Mouse (Mus musculus) hindbrain, postnatal 0 days (tissue): ENCODE results near the gene Zfp536. TPM values are rescaled to one million over a fixed set of nuclear protein-coding genes. Genes with fewer than 3 reads are reported as not detected.

Experiments used
- ATAC-seq: fragments of 200-750 bp; cut with Nextera tagmentation; 2 replicates; pipeline ENCODE4 v1.8.0; 2017; ENCODE audit warnings: mild to moderate bottlenecking, moderate TSS enrichment, moderate library complexity
- DNase-seq: peaks from one replicate; pipeline ENCODE4 v3.0.0-alpha.2; 2015; ENCODE audit warnings: low spot score
- H3K27ac ChIP-seq: fragments of 300-500 bp; sonication (generic); 2 replicates; pipeline ENCODE4 v1.5.1; 2014; ENCODE audit warnings: mild to moderate bottlenecking
- H3K27me3 ChIP-seq: fragments of 300-500 bp; sonication (generic); 2 replicates; pipeline ENCODE4 v1.6.1; 2014; ENCODE audit warnings: low read length, mixed read lengths; ENCODE audit not compliant: insufficient read depth
- H3K36me3 ChIP-seq: fragments of 300-500 bp; sonication (generic); 2 replicates; pipeline ENCODE4 v1.6.1; 2014; ENCODE audit warnings: low read length, mixed read lengths; ENCODE audit not compliant: insufficient read depth
- H3K4me1 ChIP-seq: fragments of 300-500 bp; sonication (generic); 2 replicates; pipeline ENCODE4 v1.6.1; 2014; ENCODE audit warnings: antibody characterized with exemption, low read length, mixed read lengths; ENCODE audit not compliant: insufficient read depth
- H3K4me2 ChIP-seq: fragments of 300-500 bp; sonication (generic); 2 replicates; pipeline ENCODE4 v1.6.1; 2014; ENCODE audit warnings: low read depth, mild to moderate bottlenecking, low read length, moderate library complexity, mixed read lengths
- H3K4me3 ChIP-seq: fragments of 300-500 bp; sonication (generic); 2 replicates; pipeline ENCODE4 v1.5.1; 2014; ENCODE audit warnings: low read length
- H3K9ac ChIP-seq: fragments of 300-500 bp; sonication (generic); replicated peaks from 2 replicates; pipeline ENCODE4 v1.6.1; 2014; ENCODE audit warnings: mild to moderate bottlenecking, low read length, moderate library complexity, mixed read lengths
- H3K9me3 ChIP-seq: fragments of 300-500 bp; sonication (generic); 2 replicates; pipeline ENCODE4 v1.6.1; 2016; ENCODE audit warnings: low read length, mixed read lengths
- CTCF ChIP-seq: IDR thresholded peaks from 2 replicates; pipeline ENCODE4 v1.5.1; 2016; ENCODE audit warnings: antibody characterized with exemption, control low read depth, low read depth
- WGBS: fragments of 180-500 bp; shearing (Covaris S2); extraction: QIAGEN DNeasy Blood & Tissue Kit; methylation state at CpG from one replicate; pipeline ENCODE4 v1.1.7; 2014; 5-methylcytosine and 5-hydroxymethylcytosine counted together
- polyA plus RNA-seq: library from polyadenylated mRNA; unstranded; fragments of >200 nt; fragmentation: Nextera tagmentation; extraction: Ambion mirVana; gene quantifications from 2 replicates; pipeline ENCODE4 v1.2.1, GENCODE M21; 2015
- total RNA-seq: library from RNA; depleted of rRNA; stranded (reverse); fragments of >200 nt; gene quantifications from 2 replicates; pipeline ENCODE4 v1.2.3, GENCODE M21; 2014

The Zfp536 gene
- total and polyA plus RNA-seq, 2 experiments from 2014 or later = 32.6 to 74.1 TPM

DNA sequence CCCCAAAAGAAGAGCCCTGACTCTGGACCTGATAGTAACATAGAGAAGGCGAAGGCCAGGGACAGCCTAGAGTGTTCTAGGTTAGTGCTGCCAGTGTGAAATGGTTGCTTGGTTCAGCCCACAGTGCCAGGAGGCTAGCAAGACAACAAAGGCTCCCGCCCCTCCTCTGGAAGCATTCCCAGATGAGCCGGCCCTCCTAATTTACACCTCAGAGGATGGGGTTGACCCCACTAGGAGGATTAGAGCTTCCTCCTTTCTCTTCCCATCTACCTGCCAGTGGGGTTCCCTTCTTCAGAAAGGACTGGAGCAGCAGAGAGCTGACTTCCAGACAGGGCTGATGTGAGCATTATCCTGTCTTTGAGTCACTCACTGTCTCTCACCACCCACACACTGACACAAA lies 219.8 kb downstream of the Zfp536 start:
- no peak overlapping the region for H3K4me3 ChIP-seq
- H3K4me1 ChIP-seq = no peaks in the 10 kb centered on the region
- no peaks in the 10 kb centered on the region for H3K27me3 ChIP-seq
- ATAC-seq = no peak
- WGBS = 32% methylated on average over 3 of the region's 3 CpGs
- H3K36me3 ChIP-seq = no peaks in the 10 kb centered on the region
- H3K27ac ChIP-seq = no peak overlapping the region
- DNase-seq = peak; percentile 28
- no peaks in the 10 kb centered on the region for H3K9me3 ChIP-seq
- H3K4me2 ChIP-seq = no peak overlapping the region
- no peak overlapping the region for H3K9ac ChIP-seq
- TF ChIP-seq CTCF = no peak

DNA sequence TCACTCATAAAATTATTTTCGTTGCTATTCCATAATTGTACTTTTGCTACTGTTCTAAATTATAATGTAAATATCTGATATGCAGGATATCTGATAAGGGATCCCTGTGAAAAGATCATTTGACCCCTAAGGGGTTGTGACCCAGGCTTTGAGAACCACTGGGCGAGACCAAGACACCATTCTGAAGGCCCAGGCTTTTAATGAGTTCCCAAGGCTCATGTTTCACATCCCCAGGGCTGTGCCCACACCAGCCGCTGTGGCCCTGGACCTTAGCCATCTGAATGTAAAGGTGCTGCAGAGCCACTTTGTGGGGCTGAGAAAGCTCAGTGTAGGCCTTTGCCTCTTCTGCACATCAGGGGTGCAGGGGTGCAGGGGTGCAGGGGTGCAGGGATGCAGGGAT lies 221.1 kb downstream of the Zfp536 start:
- WGBS = 75% methylated on average over 3 of the region's 3 CpGs
- Histone ChIP-seq H3K4me2 (no peak overlapping the region), H3K36me3 (no peaks in the 10 kb centered on the region), H3K4me1 (no peaks in the 10 kb centered on the region), H3K27ac (no peak overlapping the region), H3K4me3 (no peak overlapping the region), H3K9me3 (no peaks in the 10 kb centered on the region), H3K27me3 (no peaks in the 10 kb centered on the region), H3K9ac (no peak overlapping the region)
- no peak for TF ChIP-seq CTCF
- DNase-seq (no peak), ATAC-seq (no peak)

DNA sequence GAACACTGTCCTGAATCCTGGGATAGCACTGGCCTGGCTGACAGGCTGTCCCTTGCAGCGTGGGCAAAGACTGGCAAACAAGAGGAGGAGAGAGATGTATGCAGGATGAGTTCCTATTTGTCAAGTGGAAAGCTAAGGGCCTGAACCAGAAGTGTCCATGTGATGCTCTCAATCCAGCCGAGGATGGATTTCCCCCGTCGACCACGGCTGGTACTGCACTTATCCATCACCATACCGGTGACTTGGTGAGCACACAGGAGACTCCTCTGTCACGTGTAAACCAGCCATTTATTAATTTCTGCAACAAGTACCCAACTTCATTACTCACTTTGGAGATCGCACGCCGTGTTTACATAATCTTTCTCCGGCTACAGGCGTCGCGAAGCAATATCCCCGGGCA lies 224.6 kb downstream of the Zfp536 start:
- no peak overlapping the region for H3K4me2 ChIP-seq
- TF ChIP-seq CTCF = peak; percentile 55
- WGBS = 57% methylated on average over 15 of the region's 15 CpGs
- H3K4me1 ChIP-seq = no peaks in the 10 kb centered on the region
- no peaks in the 10 kb centered on the region for H3K36me3 ChIP-seq
- no peak overlapping the region for H3K9ac ChIP-seq
- DNase-seq (peak; percentile 27), ATAC-seq (peak; percentile 69)
- no peaks in the 10 kb centered on the region for H3K9me3 ChIP-seq
- no peaks in the 10 kb centered on the region for H3K27me3 ChIP-seq
- H3K27ac ChIP-seq = no peak overlapping the region
- H3K4me3 ChIP-seq = no peak overlapping the region

DNA sequence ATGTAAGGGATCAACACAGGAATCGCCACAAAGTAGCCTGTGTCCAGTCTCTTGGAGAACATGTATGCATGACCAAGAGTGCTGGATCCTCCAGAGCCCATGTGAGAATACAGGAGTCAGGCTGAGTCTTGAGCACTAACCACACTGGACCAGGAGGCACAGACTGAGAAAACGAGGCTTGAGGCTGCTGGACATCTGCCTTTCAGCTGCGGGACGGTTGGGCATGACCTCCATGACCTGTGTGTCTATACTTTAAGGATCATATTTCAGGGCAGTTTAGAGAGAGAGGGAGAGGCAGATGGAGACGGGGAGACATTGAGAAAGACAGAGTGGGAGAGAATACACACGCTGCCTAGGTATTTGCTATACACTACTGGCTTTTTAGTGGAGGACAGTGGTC lies 229.4 kb downstream of the Zfp536 start:
- Histone ChIP-seq H3K4me1 (no peaks in the 10 kb centered on the region), H3K36me3 (no peaks in the 10 kb centered on the region), H3K4me2 (no peak overlapping the region), H3K9me3 (no peaks in the 10 kb centered on the region), H3K9ac (no peak overlapping the region), H3K27me3 (no peaks in the 10 kb centered on the region), H3K27ac (no peak overlapping the region), H3K4me3 (no peak overlapping the region)
- WGBS = 37% methylated on average over 6 of the region's 6 CpGs
- ATAC-seq = no peak
- no peak for DNase-seq
- no peak for TF ChIP-seq CTCF

DNA sequence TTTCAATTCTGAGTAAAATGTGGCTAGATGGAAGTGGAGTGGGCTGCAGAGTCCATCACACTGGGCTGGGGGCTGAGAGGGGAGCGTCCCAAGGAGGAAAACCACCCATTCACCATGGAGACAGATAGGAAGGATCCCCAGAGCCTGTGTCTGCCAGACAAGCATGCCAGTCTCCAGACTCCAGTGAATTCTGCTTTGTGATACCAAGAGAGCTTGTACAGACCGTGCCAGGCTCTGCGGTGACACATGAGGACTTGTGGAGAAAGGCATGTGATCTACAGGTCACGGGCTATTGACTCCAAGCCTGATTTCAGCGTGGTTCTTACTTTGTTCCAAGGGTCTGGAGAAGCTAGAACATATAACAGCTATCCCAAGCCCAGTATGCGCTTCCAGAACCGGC lies 230.5 kb downstream of the Zfp536 start:
- WGBS = 82% methylated on average over 7 of the region's 7 CpGs
- no peak overlapping the region for H3K27ac ChIP-seq
- no peaks in the 10 kb centered on the region for H3K9me3 ChIP-seq
- ATAC-seq = peak; percentile 47; the same call in 1 of the 2 replicates
- H3K9ac ChIP-seq = no peak overlapping the region
- H3K4me1 ChIP-seq = no peaks in the 10 kb centered on the region
- H3K27me3 ChIP-seq = no peaks in the 10 kb centered on the region
- H3K36me3 ChIP-seq = no peaks in the 10 kb centered on the region
- no peak for DNase-seq
- TF ChIP-seq CTCF = no peak
- no peak overlapping the region for H3K4me3 ChIP-seq
- H3K4me2 ChIP-seq = no peak overlapping the region

DNA sequence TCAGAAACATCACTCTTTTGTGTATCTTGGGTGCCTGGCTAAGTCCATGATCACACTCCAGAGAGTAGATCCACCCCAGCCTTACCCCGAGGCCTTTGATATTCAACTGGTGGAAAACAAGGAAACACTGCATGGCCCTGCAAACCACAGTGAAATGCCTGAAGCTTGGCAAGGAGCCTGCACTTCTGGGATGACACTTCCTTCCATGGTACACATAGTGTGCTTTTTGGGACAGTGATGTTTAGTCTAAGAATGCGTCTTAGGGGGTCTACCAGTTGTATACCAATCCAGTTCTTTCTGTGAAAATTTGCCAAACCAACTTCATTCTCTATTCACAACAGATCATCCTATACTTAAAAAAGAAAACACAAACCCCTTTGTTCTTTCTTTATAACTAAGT lies 242.3 kb downstream of the Zfp536 start:
- Histone ChIP-seq H3K36me3 (no peaks in the 10 kb centered on the region), H3K4me2 (no peak overlapping the region), H3K9ac (no peak overlapping the region), H3K27me3 (no peaks in the 10 kb centered on the region), H3K27ac (no peak overlapping the region), H3K4me1 (no peaks in the 10 kb centered on the region), H3K4me3 (no peak overlapping the region), H3K9me3 (no peaks in the 10 kb centered on the region)
- DNase-seq (no peak), ATAC-seq (no peak)
- 80% methylated on average over 2 of the region's 2 CpGs for WGBS
- no peak for TF ChIP-seq CTCF

DNA sequence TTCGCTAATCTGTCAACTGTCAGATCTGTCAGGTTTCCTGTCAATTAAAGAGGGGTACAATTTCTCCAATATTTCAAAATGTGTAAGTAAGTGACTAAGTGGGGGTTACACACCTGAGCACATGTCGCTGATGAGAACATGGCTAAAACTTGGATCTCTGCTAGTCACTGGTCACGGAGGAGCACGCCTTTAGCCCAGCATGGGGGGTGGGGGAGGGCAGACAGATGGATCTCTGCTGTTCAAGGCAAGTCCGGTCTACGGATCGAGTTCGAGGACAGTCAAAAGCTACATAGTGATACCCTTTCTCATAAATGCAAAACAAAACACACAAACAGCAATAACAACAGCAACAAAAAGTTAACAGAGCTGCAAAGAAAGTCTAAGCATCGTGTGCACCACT lies 245.1 kb downstream of the Zfp536 start:
- Histone ChIP-seq H3K27ac (no peak overlapping the region), H3K4me1 (no peaks in the 10 kb centered on the region), H3K9me3 (no peaks in the 10 kb centered on the region), H3K27me3 (no peaks in the 10 kb centered on the region), H3K36me3 (no peaks in the 10 kb centered on the region), H3K9ac (no peak overlapping the region), H3K4me3 (no peak overlapping the region), H3K4me2 (no peak overlapping the region)
- DNase-seq = no peak
- no peak for TF ChIP-seq CTCF
- WGBS = 74% methylated on average over 9 of the region's 9 CpGs
- ATAC-seq = no peak
